32 mouse cellular contexts compared by ENCODE assay signal in genomic region chr4:55812846-55813245, GRCm38 (mm10).
DNase-seq lines count a peak whose midpoint lies in the region; ATAC-seq and TF ChIP-seq lines count a peak whose summit lies in the region.
"Had no signal": no experiment of that assay in that cellular context is flagged by ENCODE, and none has a peak within 500 bp of the region (broad histone marks: within the 10 kb centered on the region; RNA-seq: fewer than 3 reads in every experiment).

No protein-coding gene starts in this region.

- H3K4me2 ChIP-seq in intestine, embryonic 16.5 days (ENCODE audit: low read depth, low read length), result no peak overlapping the region
- H3K4me2 ChIP-seq in intestine, postnatal 0 days (replicated peaks; ENCODE audit: low read depth), result no peak overlapping the region
- no peak overlapping the region for H3K4me2 ChIP-seq in lung, postnatal 0 days (replicated peaks; ENCODE audit: low read depth, low read length)
- H3K4me2 ChIP-seq: embryonic facial prominence, embryonic 15.5 days; forebrain, embryonic 12.5 days; heart, embryonic 15.5 days; limb, embryonic 15.5 days; liver, embryonic 13.5 days; lung, embryonic 14.5 days; midbrain, embryonic 15.5 days; neural tube, embryonic 15.5 days had no signal

- 0 out of 2 replicates have a peak, but pooled peaks have one; percentile 48 for ATAC-seq in intestine, embryonic 16.5 days
- no peak for ATAC-seq in intestine, postnatal 0 days
- ATAC-seq in lung, postnatal 0 days, result peak; percentile 82
- no peak for ATAC-seq in frontal cortex, adult (ENCODE audit: low TSS enrichment)
- ATAC-seq: forebrain, postnatal 0 days; hindbrain, embryonic 16.5 days; midbrain, embryonic 15.5 days; Patski had no signal

- no peaks in the 10 kb centered on the region for H3K4me1 ChIP-seq in intestine, embryonic 16.5 days (ENCODE audit: control insufficient read depth, insufficient read depth, low read length)
- no peaks in the 10 kb centered on the region for H3K4me1 ChIP-seq in intestine, postnatal 0 days (replicated peaks; ENCODE audit: control insufficient read depth, insufficient read depth, low read length)
- 0 out of 2 replicates have a peak, but pooled peaks cover 4% of the 10 kb centered on the region for H3K4me1 ChIP-seq in lung, postnatal 0 days (ENCODE audit: insufficient read depth, low read depth, low read length)
- H3K4me1 ChIP-seq: embryonic facial prominence, embryonic 10.5 days; embryonic facial prominence, embryonic 15.5 days; forebrain, embryonic 12.5 days; heart, embryonic 15.5 days; limb, embryonic 10.5 days; limb, embryonic 15.5 days; liver, embryonic 13.5 days; midbrain, embryonic 15.5 days; neural tube, embryonic 15.5 days had no signal

- 0 out of 2 replicates have a peak, but pooled peaks have one; percentile 17 for TF ChIP-seq EP300 in lung, postnatal 0 days (IDR thresholded peaks at IDR 0.05)

- no peak overlapping the region for H3K4me3 ChIP-seq in intestine, embryonic 16.5 days (ENCODE audit: low read length)
- no peak overlapping the region for H3K4me3 ChIP-seq in intestine, postnatal 0 days (ENCODE audit: low read depth, low read length)
- H3K4me3 ChIP-seq in lung, postnatal 0 days (ENCODE audit: low read depth, low read length), result no peak overlapping the region
- H3K4me3 ChIP-seq: embryonic facial prominence, embryonic 10.5 days; embryonic facial prominence, embryonic 15.5 days; forebrain, embryonic 12.5 days; heart, embryonic 15.5 days; limb, embryonic 10.5 days; limb, embryonic 15.5 days; liver, embryonic 13.5 days; midbrain, embryonic 15.5 days; neural tube, embryonic 15.5 days had no signal

- peak; percentile 77 for DNase-seq in lung, postnatal 0 days (ENCODE audit: low spot score)
- DNase-seq in lung, postnatal 4 days, result peak; percentile 45 to 68
- no peak for DNase-seq in c-Kit-positive CD71-positive TER-119-positive erythroid progenitor cells, embryonic 14.5 days (ENCODE audit: low spot score)
- no peak for DNase-seq in layer of hippocampus, adult 18-20 months (ENCODE audit: low spot score in 2 of 2)
- DNase-seq: adrenal gland, postnatal 10 days; cerebellum, adult 18-20 months; cerebellum, postnatal 14 days; forebrain, postnatal 0 days; gastrocnemius, postnatal 25 days; kidney, adult 8-10 months; kidney, postnatal 4 days; liver, embryonic 13.5 days; lung, embryonic 14.5 days; retina, postnatal 1 day; right cerebral cortex, postnatal 14 days; thymus, adult 18-20 months; thymus, postnatal 25 days had no signal

- WGBS in intestine, embryonic 16.5 days, result 69% methylated on average over 8 of the region's 8 CpGs
- WGBS in intestine, postnatal 0 days, result 45% methylated on average over 8 of the region's 8 CpGs
- WGBS in lung, postnatal 0 days, result 45% methylated on average over 8 of the region's 8 CpGs

- H3K27ac ChIP-seq in intestine, embryonic 16.5 days (ENCODE audit: low read length), result no peak overlapping the region
- H3K27ac ChIP-seq in intestine, postnatal 0 days (ENCODE audit: low read depth, low read length), result no peak overlapping the region
- H3K27ac ChIP-seq in lung, postnatal 0 days (ENCODE audit: low read length), result no peak overlapping the region
- H3K27ac ChIP-seq: embryonic facial prominence, embryonic 10.5 days; embryonic facial prominence, embryonic 15.5 days; forebrain, embryonic 12.5 days; heart, embryonic 15.5 days; kidney, postnatal 0 days; limb, embryonic 10.5 days; limb, embryonic 15.5 days; liver, embryonic 13.5 days; midbrain, embryonic 15.5 days; neural tube, embryonic 15.5 days; stomach, postnatal 0 days had no signal

- no peaks in the 10 kb centered on the region for H3K27me3 ChIP-seq in intestine, embryonic 16.5 days (replicated peaks; ENCODE audit: control insufficient read depth, insufficient read depth, low read length)
- no peaks in the 10 kb centered on the region for H3K27me3 ChIP-seq in intestine, postnatal 0 days (replicated peaks; ENCODE audit: control insufficient read depth, insufficient read depth, low read length)
- H3K27me3 ChIP-seq in lung, postnatal 0 days (replicated peaks; ENCODE audit: insufficient read depth, low read length), result no peaks in the 10 kb centered on the region
- H3K27me3 ChIP-seq: embryonic facial prominence, embryonic 15.5 days; forebrain, embryonic 12.5 days; heart, embryonic 15.5 days; limb, embryonic 15.5 days; liver, embryonic 13.5 days; midbrain, embryonic 15.5 days; neural tube, embryonic 15.5 days; Patski had no signal

- no peak overlapping the region for H3K9ac ChIP-seq in intestine, embryonic 16.5 days (ENCODE audit: low read depth, low read length)
- no peak overlapping the region for H3K9ac ChIP-seq in intestine, postnatal 0 days (ENCODE audit: low read depth, low read length)
- no peak overlapping the region for H3K9ac ChIP-seq in lung, postnatal 0 days (replicated peaks; ENCODE audit: low read depth)
- H3K9ac ChIP-seq: embryonic facial prominence, embryonic 15.5 days; forebrain, embryonic 12.5 days; forebrain, postnatal 0 days; heart, embryonic 15.5 days; limb, embryonic 15.5 days; liver, embryonic 13.5 days; lung, embryonic 14.5 days; midbrain, embryonic 15.5 days; neural tube, embryonic 15.5 days had no signal

- H3K9me3 ChIP-seq in intestine, embryonic 16.5 days (ENCODE audit: control insufficient read depth, low read length), result no peaks in the 10 kb centered on the region
- H3K9me3 ChIP-seq in intestine, postnatal 0 days (ENCODE audit: control insufficient read depth), result no peaks in the 10 kb centered on the region
- no peaks in the 10 kb centered on the region for H3K9me3 ChIP-seq in lung, postnatal 0 days (ENCODE audit: low read length)
- H3K9me3 ChIP-seq: embryonic facial prominence, embryonic 10.5 days; embryonic facial prominence, embryonic 15.5 days; forebrain, embryonic 12.5 days; heart, embryonic 15.5 days; limb, embryonic 10.5 days; limb, embryonic 15.5 days; liver, embryonic 13.5 days; midbrain, embryonic 15.5 days; neural tube, embryonic 15.5 days had no signal

- TF ChIP-seq CTCF in intestine, postnatal 0 days (IDR thresholded peaks at IDR 0.05; ENCODE audit: low read depth), result no peak
- no peak for TF ChIP-seq CTCF in lung, postnatal 0 days (IDR thresholded peaks at IDR 0.05)

- no peaks in the 10 kb centered on the region for H3K36me3 ChIP-seq in intestine, embryonic 16.5 days (ENCODE audit: control insufficient read depth, insufficient read depth, low read length)
- no peaks in the 10 kb centered on the region for H3K36me3 ChIP-seq in intestine, postnatal 0 days (ENCODE audit: control insufficient read depth, insufficient read depth)
- H3K36me3 ChIP-seq in lung, postnatal 0 days (ENCODE audit: insufficient read depth, low read length), result no peaks in the 10 kb centered on the region
- H3K36me3 ChIP-seq: embryonic facial prominence, embryonic 10.5 days; embryonic facial prominence, embryonic 15.5 days; forebrain, embryonic 12.5 days; heart, embryonic 15.5 days; limb, embryonic 10.5 days; limb, embryonic 15.5 days; liver, embryonic 13.5 days; midbrain, embryonic 15.5 days; neural tube, embryonic 15.5 days had no signal

Comparison
In these comparisons a context has a peak if more than half of its experiments do, and no peak if none do; other contexts are left out.
1. ATAC-seq: peak in intestine, embryonic 16.5 days (single experiment) and lung, postnatal 0 days (single experiment); none in intestine, postnatal 0 days (single experiment) and frontal cortex, adult (single experiment).
2. DNase-seq: peak in lung, postnatal 0 days (single experiment) and lung, postnatal 4 days (2 of 2); none in c-Kit-positive CD71-positive TER-119-positive erythroid progenitor cells, embryonic 14.5 days (single experiment) and layer of hippocampus, adult 18-20 months (0 of 2).